9 mouse cellular contexts compared by ENCODE assay signal in genomic region chr4:104209081-104209480, GRCm38 (mm10).
DNase-seq lines count a peak whose midpoint lies in the region; TF ChIP-seq lines count a peak whose summit lies in the region.
"Had no signal": no experiment of that assay in that cellular context is flagged by ENCODE, and none has a peak within 500 bp of the region (broad histone marks: within the 10 kb centered on the region; RNA-seq: fewer than 3 reads in every experiment).

No protein-coding gene starts in this region.

- H3K27me3 ChIP-seq in heart, embryonic 10.5 days (ENCODE audit: insufficient read depth, poor library complexity, severe bottlenecking) = no peaks in the 10 kb centered on the region
- H3K27me3 ChIP-seq: midbrain, embryonic 12.5 days had no signal

- no peak overlapping the region for H3K27ac ChIP-seq in layer of hippocampus, adult 2 months
- H3K27ac ChIP-seq in heart, embryonic 10.5 days = no peak overlapping the region
- H3K27ac ChIP-seq: midbrain, embryonic 12.5 days had no signal

- peak; percentile 17 to 55 for DNase-seq in adrenal gland, adult (ENCODE audit: inconsistent age in 2 of 2, low spot score in 1 of 2)
- no peak for DNase-seq in adrenal gland, adult 8-10 months
- DNase-seq in layer of hippocampus, adult 2 months (ENCODE audit: low spot score in 2 of 2) = peak in 1 of 2 experiments; percentile 36
- DNase-seq in layer of hippocampus, postnatal 14 days (ENCODE audit: low spot score in 2 of 2) = no peak
- peak; percentile 31 for DNase-seq in adrenal gland, postnatal 25 days
- DNase-seq in lung, postnatal 10 days = peak; percentile 24
- no peak for DNase-seq in B cell, adult 2 months
- no peak for DNase-seq in heart, embryonic 10.5 days (ENCODE audit: low spot score)

- TF ChIP-seq CTCF in layer of hippocampus, adult 2 months (conservative IDR thresholded peaks at IDR 0.05) = peak; percentile 74

- H3K9me3 ChIP-seq in heart, embryonic 10.5 days = no peaks in the 10 kb centered on the region
- H3K9me3 ChIP-seq: midbrain, embryonic 12.5 days had no signal

- H3K4me1 ChIP-seq in heart, embryonic 10.5 days = 0 out of 2 replicates have a peak, but pooled peaks cover 2% of the 10 kb centered on the region

- no peak overlapping the region for H3K4me3 ChIP-seq in layer of hippocampus, adult 2 months
- no peak overlapping the region for H3K4me3 ChIP-seq in heart, embryonic 10.5 days
- H3K4me3 ChIP-seq: midbrain, embryonic 12.5 days had no signal

- 19% methylated on average over 2 of the region's 2 CpGs for WGBS in heart, embryonic 10.5 days

- no peaks in the 10 kb centered on the region for H3K36me3 ChIP-seq in heart, embryonic 10.5 days
- H3K36me3 ChIP-seq: midbrain, embryonic 12.5 days had no signal

Comparison
In these comparisons a context has a peak if more than half of its experiments do, and no peak if none do; other contexts are left out.
1. DNase-seq: peak in adrenal gland, adult (2 of 2), adrenal gland, postnatal 25 days (single experiment) and lung, postnatal 10 days (single experiment); none in adrenal gland, adult 8-10 months (single experiment), layer of hippocampus, postnatal 14 days (0 of 2), B cell, adult 2 months (0 of 2) and heart, embryonic 10.5 days (single experiment).